Mouse (Mus musculus) cerebellum, adult 2 months (tissue): ENCODE measurements around the gene BC030870.

Experiments used
- CTCF ChIP-seq: fragments of 200-500 bp; IDR thresholded peaks from 2 replicates; pipeline ENCODE4 v1.5.1; 2011; ENCODE audit warnings: low read depth, mild to moderate bottlenecking, control low read depth, low read length, moderate library complexity, borderline replicate concordance; ENCODE audit not compliant: insufficient read depth
- POLR2A ChIP-seq: fragments of 200-500 bp; IDR thresholded peaks from 2 replicates; pipeline ENCODE4 v1.6.1; 2011; ENCODE audit warnings: low read length, control low read depth, borderline replicate concordance; ENCODE audit not compliant: insufficient read depth

- TF ChIP-seq POLR2A (no peak), CTCF (no peak)
Observed at GRCm38 (mm10) chr8:65174746-65175476, 45.5 kb upstream of the BC030870 start.
